Mouse (Mus musculus) R1 (cell line): ENCODE measurements around the gene Cplx2.

Experiments used
- DNase-seq: peaks from one replicate; pipeline ENCODE4 v3.0.0-alpha.2; 2018; ENCODE audit warnings: low read depth, low spot score

Gene Cplx2

DNA sequence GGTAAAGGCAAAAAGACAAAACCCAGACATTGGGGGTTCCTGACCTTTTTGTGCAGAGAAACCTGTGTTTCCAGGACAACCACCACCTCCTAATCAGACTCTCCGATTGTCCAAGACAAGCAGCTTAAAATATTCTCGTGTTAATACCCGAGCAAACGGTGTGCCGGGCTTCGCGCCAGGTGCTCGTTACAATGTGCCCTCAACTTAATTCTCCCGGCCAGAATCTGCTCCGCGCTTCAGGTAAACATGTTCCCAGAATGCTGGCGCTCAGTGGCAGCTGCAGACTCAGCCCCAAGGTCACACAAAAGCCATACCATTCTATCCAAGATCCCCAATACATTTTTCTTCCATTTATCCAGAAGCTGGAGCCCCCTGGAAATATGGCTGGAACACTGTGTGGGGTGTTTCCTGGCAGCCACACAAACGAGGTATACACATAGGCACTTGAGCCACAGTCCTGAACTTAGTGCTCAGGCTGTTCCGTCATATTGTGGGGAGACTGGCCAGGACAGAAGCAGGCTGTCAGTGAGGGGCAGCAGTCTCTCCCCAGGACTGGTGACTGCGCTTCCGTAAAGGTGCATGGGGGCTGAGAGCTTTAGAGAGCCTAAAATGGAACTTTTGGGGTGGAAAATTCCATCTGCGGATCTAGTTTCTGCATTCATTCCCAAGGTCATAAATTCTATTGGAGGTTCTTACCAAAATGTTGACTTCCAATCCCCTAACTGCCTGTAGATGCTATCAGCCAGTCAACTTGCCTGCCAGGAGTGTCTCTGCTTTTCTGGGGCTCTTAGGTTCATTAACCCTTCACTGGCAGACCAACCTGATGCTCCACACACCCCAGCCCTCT, 32.3 kb downstream of the Cplx2 start:
- DNase-seq, result no peak

DNA sequence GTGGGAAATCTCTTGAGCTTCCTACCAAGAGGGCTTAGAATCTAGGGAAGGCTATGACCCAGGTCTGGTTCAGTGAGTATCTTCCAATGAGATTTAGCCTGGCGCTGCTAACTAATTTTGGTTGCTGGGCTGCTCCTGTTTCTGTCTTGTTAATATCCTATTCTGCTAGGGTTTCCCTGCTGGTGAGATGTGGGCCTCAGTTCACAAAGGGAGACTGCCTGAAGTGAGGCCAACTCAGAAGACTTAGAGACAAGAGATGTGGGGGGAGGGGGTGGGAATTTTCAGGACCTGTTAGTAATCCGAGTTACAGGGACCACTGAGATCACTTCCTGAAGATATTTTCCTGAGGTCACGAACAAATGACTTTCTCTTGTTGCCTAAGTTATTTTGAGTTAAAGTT, 33.1 kb downstream of the Cplx2 start:
- no peak for DNase-seq

DNA sequence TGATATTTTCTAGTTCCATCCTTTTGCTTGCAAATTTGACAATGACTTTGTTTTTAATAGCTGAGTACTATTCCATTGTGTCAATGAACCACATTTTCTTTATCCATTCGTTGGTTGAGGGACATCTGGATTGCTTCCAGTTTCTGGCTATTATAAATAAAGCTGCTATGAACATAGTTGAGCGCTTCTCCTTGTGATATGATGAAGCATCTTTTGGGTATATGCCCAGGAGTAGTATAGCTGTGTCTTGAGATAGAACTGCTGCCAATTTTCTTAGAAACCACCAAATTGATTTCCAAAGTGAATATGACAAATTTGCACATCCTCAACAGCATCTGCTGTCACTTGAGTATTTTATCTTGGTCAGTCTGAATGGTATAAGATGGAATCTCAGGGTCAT, 34.7 kb downstream of the Cplx2 start:
- DNase-seq, result no peak

DNA sequence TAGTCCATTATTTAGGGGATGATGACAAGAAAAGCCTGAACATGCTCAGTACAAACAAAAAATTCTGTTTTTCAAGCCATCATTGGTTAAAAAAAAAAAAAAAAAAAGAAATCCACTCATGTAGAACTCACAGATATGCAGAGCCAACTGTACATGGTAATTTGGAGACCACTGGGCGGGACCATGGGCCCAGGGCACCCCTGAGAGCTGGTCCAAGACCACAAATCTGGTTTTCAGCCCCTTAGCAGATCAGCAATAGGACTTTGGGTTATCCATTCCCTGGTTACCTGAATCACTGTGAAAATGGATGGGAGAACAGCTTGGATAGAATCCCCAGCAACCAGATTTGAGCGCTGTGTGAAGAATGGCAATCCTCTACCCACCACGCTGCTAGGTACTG, 40.5 kb downstream of the Cplx2 start:
- no peak for DNase-seq

- no peak for DNase-seq
These were observed 41.1 kb downstream of the Cplx2 start for GRCm38 (mm10) chr13:54412236-54412635.

- DNase-seq, result no peak
These were observed 41.6 kb downstream of the Cplx2 start for GRCm38 (mm10) chr13:54412721-54413120.

GRCm38 (mm10) chr13:54415059-54415458, 43.9 kb downstream of the Cplx2 start:
- no peak for DNase-seq

GRCm38 (mm10) chr13:54418781-54419327, 47.7 kb downstream of the Cplx2 start:
- no peak for DNase-seq

DNA sequence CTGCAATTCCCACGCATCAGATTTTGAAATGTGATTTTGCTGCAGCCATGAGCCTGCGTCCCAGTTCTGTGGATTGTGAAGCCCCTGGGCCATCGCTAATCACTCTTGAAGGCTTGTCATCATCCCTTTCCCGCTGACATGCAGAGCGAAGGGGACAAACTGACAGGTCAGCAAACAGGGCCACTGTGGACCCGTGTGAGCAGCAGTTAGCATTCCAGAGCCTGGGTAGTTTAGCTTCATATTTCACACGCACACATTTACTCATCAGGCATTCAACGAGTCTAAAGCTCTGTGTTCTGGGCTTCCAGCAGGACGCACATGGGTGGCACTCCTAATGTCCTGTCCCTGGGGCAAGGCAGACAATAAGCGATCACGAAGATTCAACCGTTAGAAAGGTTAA, 49.1 kb downstream of the Cplx2 start:
- DNase-seq, result no peak

- DNase-seq, result no peak
These were observed 54.1 kb downstream of the Cplx2 start for GRCm38 (mm10) chr13:54425269-54425668.

GRCm38 (mm10) chr13:54426781-54427655, 55.9 kb downstream of the Cplx2 start:
- DNase-seq, result no peak

- no peak for DNase-seq
These were observed 57.6 kb downstream of the Cplx2 start for GRCm38 (mm10) chr13:54428771-54429170.

DNA sequence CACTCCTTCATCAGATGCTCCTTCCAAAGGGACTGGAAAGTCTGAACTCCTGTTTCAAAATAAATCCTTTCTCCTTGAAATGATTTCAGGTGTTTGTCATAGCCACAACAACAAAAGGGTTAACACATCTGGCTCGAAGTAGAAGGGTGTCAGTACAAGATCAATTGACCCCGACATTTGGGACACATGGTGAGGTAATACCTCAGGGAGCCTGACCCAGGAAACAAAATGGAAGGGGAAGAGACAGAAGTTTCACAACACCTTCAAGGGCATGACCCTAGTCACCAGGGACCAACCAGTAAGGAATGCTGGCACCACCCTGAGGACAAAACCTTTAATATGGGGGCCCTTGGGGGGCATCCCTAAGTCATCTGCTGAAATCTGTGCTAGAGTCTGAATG, 58.9 kb downstream of the Cplx2 start:
- no peak for DNase-seq

DNA sequence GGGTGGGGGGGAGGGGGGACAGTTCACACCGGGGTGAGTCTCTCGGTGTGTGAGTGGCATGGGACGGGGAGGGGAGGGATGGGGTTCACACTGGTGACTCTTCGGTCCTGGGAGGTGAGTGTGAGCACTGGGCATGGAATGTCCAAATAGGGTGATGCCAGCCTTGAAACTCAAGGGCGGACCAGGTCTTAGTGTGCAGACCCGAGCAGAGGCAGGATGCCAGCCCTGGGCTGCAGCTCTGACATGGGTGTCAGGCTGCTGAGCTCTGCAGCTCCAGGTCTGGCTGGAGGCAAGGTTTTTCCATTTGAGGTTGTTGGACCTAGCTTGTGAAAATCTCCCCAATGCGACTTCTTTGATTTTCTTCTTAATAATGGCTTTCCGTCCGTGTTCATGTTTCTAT, 60.0 kb downstream of the Cplx2 start:
- no peak for DNase-seq
